Mouse (Mus musculus): ENCODE measurements around the gene Foxa2.

The Foxa2 gene

GRCm38 (mm10) chr2:148046799-148047165, at the start of gene Foxa2:
TSS of gene Foxa2 (minus strand) at chr2:148046969.
- in situ Hi-C loops (cut with MboI; ENCODE audit: unreplicated experiment in 2 of 2) = no loop called here

DNA sequence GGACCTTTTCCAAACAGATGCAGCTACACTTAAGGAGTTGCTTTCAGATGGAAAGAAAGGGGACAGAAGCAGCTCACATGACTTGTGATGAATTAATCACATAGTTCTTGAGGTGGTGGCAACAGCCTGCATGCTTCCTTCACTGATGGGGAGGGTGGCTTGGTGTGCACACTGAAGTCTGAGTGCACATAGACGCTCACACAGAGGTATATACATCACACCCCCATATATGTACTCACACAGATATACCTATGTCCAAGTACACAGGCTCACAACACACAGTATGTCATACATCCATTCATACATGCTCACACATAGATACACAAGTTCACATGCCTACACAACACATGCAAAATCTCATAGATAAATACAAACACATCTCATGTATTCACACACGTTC, 45.3 kb upstream of the Foxa2 start:
- in situ Hi-C loops (cut with MboI; ENCODE audit: unreplicated experiment in 2 of 2) = no loop called here

DNA sequence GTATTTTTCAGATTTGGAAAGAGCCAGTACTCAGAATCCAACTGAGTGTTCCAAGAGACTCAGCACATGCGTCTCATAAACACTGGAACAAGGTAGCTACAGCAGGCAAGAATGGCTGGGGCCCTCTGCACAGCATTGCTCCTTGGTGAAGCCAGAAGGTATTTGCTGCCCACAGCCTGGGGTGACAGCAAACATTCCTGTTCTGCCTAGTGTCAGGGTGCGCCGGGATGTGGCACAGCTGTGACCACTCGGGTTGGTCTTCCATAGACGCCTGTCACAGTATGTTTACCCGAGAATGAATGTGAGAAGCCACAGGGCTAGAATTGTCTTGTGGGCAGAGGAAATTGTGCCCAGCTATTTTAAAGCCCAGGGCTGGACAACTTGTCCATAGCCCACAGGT, 44.9 kb upstream of the Foxa2 start:
- in situ Hi-C loops (cut with MboI; ENCODE audit: unreplicated experiment in 2 of 2) = no loop called here

DNA sequence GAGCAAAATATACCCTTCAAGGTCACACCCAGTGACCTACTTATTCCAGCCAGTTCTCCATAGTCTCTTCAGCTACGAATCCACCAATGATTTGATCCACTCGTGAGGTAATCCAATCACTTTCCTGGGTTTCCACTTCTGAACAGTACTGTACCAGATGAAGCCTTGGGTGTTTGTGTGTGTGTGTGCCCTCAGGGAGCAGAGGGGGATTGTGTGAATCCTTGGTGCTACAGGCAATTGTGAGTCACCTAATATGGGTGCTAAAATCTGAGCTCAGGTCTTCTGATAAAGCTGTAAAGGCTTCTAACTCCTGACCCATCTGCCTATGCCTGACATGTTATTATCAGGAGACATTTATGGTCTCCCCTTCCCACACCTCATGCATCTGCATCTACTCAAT, 43.3 kb upstream of the Foxa2 start:
- in situ Hi-C loops (cut with MboI; ENCODE audit: unreplicated experiment in 2 of 2) = no loop called here

DNA sequence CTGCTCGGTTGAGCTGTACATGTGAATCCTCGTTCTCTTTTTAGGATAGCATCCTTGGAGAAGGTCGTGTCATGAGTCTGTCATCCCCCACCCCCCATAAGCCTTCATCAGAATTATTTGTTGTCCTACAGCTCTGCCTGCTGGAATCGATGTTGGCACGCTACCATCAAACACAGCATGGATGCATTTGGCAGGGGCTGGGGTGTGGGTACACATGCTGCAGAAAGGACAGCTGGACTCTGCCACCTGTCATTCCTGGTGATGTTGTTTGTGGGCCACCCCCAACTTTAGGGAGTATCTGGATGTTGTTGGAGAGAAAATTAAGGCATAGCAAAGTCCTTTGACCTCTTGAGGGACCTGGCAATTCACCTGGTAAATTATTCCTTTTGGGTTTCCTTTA, 38.8 kb upstream of the Foxa2 start:
- in situ Hi-C loops (cut with MboI; ENCODE audit: unreplicated experiment in 2 of 2) = no loop called here

- in situ Hi-C loops (cut with MboI; ENCODE audit: unreplicated experiment in 2 of 2) = no loop called here
Measured at GRCm38 (mm10) chr2:148085126-148085525, 38.4 kb upstream of the Foxa2 start.

- in situ Hi-C loops (cut with MboI; ENCODE audit: unreplicated experiment in 2 of 2) = no loop called here
Measured at GRCm38 (mm10) chr2:148082283-148082682, 35.5 kb upstream of the Foxa2 start.

GRCm38 (mm10) chr2:148060705-148061104, 13.9 kb upstream of the Foxa2 start:
- in situ Hi-C loops (cut with MboI; ENCODE audit: unreplicated experiment in 2 of 2) = no loop called here

GRCm38 (mm10) chr2:148053411-148053810, 6.6 kb upstream of the Foxa2 start:
- in situ Hi-C loops (cut with MboI; ENCODE audit: unreplicated experiment in 2 of 2) = no loop called here

DNA sequence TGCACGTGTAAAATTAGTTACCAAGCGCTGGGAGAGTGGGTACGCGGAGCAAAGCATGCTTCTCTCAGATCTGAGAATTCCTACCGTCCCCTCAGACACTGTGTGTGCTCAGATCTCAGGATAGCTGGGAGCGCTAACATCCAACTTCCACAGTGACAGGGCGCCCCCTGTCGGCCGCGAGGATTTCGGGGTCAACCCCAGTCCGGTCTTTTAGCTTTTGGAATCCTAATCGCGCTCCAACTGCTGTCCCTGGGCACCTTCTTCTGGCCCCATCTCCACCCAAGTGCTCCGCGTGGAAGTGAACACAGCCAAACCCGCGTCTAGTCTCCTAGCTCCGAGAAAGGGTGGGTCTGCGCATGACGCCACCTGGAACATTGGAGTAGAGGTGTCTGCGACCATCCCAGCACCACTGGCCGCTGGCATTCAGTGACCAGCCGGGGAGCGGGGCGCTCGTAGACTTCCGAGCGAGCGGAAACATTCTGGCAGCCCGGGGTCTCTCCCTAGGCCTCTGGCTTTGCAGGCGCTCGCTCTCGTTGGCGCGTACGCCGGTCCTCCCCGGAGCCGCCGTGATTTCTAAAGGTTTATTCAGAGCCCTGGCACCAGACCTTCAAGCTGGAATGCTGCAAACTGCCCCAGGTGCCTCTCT, 1.8 kb upstream of the Foxa2 start:
- in situ Hi-C loops (cut with MboI; ENCODE audit: unreplicated experiment in 2 of 2) = no loop called here

- in situ Hi-C loops (cut with MboI; ENCODE audit: unreplicated experiment in 2 of 2) = no loop called here
Measured at GRCm38 (mm10) chr2:148047611-148048010, 842 bp upstream of the Foxa2 start.

DNA sequence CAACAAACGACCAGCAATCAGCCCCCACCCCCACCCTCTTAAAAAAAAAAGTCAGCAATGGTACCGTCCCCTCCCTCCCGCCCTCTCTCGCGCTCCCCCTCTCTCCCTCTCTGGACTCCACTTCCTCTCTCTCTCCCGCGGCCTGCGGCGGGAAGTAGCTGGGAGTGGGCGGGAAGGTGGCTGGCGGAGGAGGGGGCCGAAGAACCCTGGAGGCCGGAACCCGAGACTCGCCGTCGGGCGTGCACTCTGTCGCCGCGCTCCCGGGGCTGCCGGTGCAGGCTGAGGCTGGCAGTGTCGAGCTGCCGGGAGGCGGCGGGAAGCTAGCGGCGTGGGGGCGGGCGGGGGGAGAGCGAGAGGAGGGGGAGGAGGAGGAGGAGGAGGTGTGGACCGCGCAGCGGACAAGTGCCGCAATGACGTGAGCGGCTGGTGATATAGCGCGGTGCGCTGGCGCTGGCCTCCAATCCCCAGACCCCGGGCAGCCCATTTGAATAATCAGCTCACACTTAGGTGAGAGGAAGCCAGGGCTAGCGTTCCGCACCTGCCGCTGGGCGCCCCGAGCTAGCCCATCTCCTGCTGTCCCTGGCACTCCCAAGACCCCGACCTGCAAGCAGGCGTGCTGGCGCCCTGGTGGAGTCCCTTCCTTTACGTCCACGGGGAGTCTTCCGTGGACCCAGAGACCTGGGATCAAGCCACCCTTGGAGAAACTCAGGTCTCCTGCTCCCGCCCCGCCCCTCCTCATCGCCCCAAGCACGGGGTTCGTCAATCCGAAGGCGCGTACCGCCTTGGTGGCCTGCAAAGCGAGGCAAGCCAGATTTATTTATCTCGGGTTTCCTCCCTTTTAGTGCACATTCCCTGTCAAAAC, 601 bp downstream of the Foxa2 start:
- in situ Hi-C loops (cut with MboI; ENCODE audit: unreplicated experiment in 2 of 2) = no loop called here

DNA sequence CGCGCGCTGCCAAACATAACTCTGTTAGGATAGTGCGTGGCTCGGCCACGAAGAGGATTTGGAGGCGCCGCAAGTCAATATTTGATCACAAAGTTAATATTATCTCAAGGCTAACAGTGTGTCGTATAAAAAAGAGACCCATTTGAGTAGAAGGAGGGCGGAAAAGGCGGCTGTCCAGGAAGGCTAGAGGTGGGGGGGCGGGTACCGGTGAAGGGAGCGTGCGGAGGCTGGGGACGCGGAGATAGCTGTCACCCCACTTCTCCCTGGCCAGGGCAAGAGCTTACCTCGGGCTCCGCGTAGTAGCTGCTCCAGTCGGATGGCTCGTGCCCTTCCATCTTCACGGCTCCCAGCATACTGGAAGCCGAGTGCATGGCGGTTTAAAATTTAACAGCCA, 1.2 kb downstream of the Foxa2 start:
- in situ Hi-C loops (cut with MboI; ENCODE audit: unreplicated experiment in 2 of 2) = no loop called here

- in situ Hi-C loops (cut with MboI; ENCODE audit: unreplicated experiment in 2 of 2) = no loop called here
Measured at GRCm38 (mm10) chr2:148044877-148045539, 1.8 kb downstream of the Foxa2 start.

- in situ Hi-C loops (cut with MboI; ENCODE audit: unreplicated experiment in 2 of 2) = no loop called here
Measured at GRCm38 (mm10) chr2:148043976-148044876, 2.5 kb downstream of the Foxa2 start.

GRCm38 (mm10) chr2:148043271-148043975, 3.3 kb downstream of the Foxa2 start:
- in situ Hi-C loops (cut with MboI; ENCODE audit: unreplicated experiment in 2 of 2) = no loop called here

DNA sequence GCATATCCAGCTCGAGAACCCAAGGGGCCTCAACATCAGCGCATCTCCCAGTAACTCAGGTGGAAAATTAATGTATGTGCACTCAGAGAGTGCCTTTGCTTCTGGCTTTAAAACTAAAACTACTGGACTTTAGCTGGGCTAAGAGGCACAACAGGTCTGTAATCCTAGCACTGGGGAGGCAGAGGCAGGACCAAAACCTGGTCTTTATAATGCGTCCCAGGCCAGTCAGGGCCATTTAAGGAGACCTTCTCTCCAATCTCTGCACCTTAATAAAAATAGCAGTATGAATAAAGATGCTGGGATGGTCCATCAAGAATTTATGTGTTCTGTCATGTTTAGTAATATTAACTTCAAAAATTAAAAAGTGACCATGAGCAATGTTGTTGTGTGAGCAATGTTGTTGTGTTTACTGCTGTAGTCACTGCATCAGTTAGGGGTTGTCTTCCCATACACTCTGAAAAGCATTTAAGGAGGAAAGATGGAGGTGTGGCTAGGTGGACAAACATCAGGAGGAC, 4.6 kb downstream of the Foxa2 start:
- in situ Hi-C loops (cut with MboI; ENCODE audit: unreplicated experiment in 2 of 2) = no loop called here

DNA sequence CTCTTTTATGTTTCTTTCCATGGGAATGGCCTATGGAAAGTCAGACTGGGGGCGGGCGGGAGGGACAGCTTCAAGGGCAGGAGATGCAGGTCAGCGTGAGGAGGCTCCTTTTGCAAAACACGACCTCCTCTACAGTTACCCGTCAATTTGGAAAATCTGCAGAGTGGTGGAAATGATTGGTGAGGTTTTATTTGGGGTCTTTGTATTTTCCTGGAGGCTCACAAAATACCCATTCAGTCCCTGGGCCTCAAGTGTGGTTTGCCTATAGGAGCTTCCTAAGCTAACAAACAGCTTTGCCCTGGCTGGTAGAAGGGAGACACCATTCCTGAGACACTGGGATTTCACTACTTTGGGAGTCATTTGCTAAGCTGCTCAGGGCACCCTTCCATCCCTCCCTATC, 5.4 kb downstream of the Foxa2 start:
- in situ Hi-C loops (cut with MboI; ENCODE audit: unreplicated experiment in 2 of 2) = no loop called here

DNA sequence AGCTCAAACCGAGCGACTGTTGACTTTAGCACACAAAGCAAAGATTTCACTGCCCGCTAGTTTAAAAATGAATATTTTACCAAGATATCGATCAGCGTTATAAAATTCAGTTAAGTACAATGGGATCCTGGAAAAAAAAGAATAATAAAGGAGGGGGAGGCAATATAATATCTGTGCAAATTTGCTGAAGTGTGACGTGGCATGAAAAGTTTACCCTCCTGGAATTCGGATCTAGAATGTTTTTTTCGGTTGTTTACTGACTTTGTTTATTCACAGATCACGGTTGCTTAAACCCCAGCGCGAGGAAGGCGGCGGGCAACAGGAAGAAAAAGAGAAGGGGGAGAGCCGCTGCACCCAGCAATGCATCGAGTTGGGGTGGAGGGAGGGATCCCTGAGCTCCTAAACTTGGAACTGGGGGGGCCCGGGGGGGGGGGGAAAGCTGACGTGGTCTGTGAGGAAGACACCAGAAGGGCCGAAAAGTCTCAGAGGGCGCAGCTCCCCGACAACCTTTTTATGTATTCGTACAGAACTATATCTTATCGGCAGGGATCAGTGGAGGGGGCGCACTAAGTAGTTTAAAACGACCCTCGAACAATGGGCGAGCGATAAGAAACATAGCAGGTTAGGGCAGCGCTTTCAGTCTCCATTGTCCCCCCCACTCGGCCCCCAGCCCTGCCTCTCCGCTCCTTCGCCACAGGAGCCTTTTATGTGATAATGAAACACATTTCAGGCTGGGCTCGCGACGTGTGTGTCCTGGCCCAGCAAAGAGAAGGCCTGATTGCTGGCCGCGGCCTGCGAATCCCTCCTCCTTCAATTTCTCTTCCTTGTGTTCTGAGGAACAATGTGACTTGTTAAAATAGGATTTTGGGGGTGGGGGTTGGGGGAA, 6.3 kb downstream of the Foxa2 start:
- in situ Hi-C loops (cut with MboI; ENCODE audit: unreplicated experiment in 2 of 2) = no loop called here

Data from v-Abl transformed pro-B cells (cell line).